Mouse (Mus musculus): ENCODE data around the gene Cd24a. TPM values are rescaled to one million over a fixed set of nuclear protein-coding genes. Genes with fewer than 3 reads are reported as not detected.

Cd24a gene
- polyA plus RNA-seq, 1 experiment = 790 TPM

DNA sequence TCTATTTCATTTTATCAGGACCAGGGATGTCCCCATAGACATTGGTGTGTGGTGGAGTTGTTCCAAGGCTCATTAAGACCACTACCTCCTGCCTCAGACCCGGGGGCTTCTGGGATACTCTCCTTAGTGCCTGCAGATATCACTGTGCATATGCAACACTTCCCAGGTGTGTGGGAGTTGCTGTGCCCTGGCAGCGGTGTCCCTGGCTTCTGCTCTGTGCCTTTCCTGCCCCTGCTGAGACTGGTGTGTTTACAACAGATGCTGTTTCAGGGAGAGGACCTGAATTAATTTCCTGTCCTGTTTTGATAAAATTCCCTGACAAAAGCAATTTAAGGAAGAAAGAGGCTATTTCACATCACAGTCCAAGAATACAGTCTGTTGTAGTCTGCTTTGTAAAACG lies 27.2 kb upstream of the Cd24a start:
- Histone ChIP-seq H3K4me3 (replicated peaks; ENCODE audit: control insufficient read depth, low read depth, low read length) (no peak overlapping the region), H3K27ac (ENCODE audit: control insufficient read depth, insufficient read depth, low read depth, low read length, poor library complexity) (no peak overlapping the region), H3K4me1 (ENCODE audit: control insufficient read depth, insufficient read depth, low read length) (no peaks in the 10 kb centered on the region)
- 60% methylated on average over 3 of the region's 3 CpGs for WGBS
- TF ChIP-seq POLR2A (IDR thresholded peaks at IDR 0.05; ENCODE audit: borderline replicate concordance, control insufficient read depth, low read depth, low read length) = no peak
- TF ChIP-seq CTCF (IDR thresholded peaks at IDR 0.05; ENCODE audit: control insufficient read depth, insufficient read depth, low read length) = no peak

DNA sequence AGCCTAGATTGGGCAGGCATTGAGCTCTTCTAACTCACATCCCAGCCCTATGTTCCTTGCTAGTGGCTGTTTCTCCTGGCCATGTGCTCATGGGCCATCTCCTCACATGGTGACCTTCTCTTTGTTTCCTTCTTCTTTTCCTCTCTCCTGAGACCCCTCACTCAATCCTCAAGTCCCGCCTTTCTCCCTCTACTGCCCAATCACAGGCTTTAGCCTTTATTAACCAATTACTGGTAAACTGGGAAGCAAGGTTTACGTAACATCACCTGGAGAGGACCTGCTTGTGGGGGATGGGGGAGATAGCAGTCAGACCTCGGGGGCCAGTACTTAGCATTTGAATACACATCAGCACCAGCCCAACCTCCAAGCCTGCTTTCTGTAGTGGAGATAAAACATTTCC lies 26.7 kb upstream of the Cd24a start:
- Histone ChIP-seq H3K4me3 (replicated peaks; ENCODE audit: control insufficient read depth, low read depth, low read length) (no peak overlapping the region), H3K4me1 (ENCODE audit: control insufficient read depth, insufficient read depth, low read length) (no peaks in the 10 kb centered on the region), H3K27ac (ENCODE audit: control insufficient read depth, insufficient read depth, low read depth, low read length, poor library complexity) (no peak overlapping the region)
- WGBS = 70% methylated on average over 3 of the region's 3 CpGs
- TF ChIP-seq POLR2A (IDR thresholded peaks at IDR 0.05; ENCODE audit: borderline replicate concordance, control insufficient read depth, low read depth, low read length) (no peak), CTCF (IDR thresholded peaks at IDR 0.05; ENCODE audit: control insufficient read depth, insufficient read depth, low read length) (no peak)

DNA sequence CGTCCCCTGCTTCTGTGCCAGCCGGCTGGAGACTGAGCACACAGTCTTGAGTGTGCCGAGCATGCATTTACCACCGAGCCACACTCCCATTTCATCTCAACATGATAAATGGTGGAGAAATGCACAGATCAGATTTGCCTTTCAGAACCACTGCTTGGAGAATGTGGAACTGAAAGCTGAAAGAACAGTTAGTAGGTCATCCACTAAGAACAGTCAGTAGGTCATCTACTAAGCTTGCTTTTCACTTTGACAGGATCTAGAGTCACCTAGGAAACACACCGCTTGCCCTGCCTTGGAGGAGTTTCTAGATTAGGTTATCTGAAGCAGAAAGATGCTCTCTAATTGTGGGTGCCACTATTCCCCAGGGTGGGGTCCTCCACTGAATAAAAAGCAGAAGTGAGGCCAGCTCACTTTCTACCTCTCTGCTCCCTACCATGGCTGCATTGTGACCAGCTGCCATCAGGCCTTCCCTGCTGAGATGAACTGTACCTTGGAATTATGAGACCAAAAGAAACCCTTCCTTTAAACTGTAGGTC lies 20.4 kb upstream of the Cd24a start:
- 70% methylated on average over 5 of the region's 5 CpGs for WGBS
- TF ChIP-seq POLR2A (IDR thresholded peaks at IDR 0.05; ENCODE audit: borderline replicate concordance, control insufficient read depth, low read depth, low read length) (no peak), CTCF (IDR thresholded peaks at IDR 0.05; ENCODE audit: control insufficient read depth, insufficient read depth, low read length) (no peak)
- Histone ChIP-seq H3K27ac (ENCODE audit: control insufficient read depth, insufficient read depth, low read depth, low read length, poor library complexity) (no peak overlapping the region), H3K4me1 (ENCODE audit: control insufficient read depth, insufficient read depth, low read length) (peaks cover 1% of the 10 kb centered on the region), H3K4me3 (replicated peaks; ENCODE audit: control insufficient read depth, low read depth, low read length) (no peak overlapping the region)

DNA sequence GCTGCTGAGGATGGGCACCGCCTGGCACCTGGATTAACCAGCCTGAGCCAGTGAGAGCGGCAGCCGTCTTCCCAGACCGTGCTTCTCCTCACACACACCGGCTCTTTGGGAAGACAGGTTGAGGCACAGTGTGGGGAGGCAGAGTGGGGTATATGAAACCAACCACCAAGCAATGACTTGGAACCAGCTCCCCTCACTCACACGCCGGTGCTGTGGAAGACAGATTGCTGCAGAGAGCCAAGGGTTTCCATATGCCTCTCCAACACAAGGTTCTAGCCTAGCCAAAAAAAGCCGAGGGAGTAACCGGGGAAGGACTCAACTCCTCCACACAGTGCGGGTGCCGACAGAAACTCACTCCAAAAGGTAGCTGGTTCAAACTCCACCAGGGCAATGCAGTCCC lies 18.8 kb upstream of the Cd24a start:
- Histone ChIP-seq H3K4me1 (ENCODE audit: control insufficient read depth, insufficient read depth, low read length) (peaks cover 1% of the 10 kb centered on the region), H3K27ac (ENCODE audit: control insufficient read depth, insufficient read depth, low read depth, low read length, poor library complexity) (no peak overlapping the region), H3K4me3 (replicated peaks; ENCODE audit: control insufficient read depth, low read depth, low read length) (no peak overlapping the region)
- 88% methylated on average over 11 of the region's 11 CpGs for WGBS
- TF ChIP-seq CTCF (IDR thresholded peaks at IDR 0.05; ENCODE audit: control insufficient read depth, insufficient read depth, low read length) = no peak
- no peak for TF ChIP-seq POLR2A (IDR thresholded peaks at IDR 0.05; ENCODE audit: borderline replicate concordance, control insufficient read depth, low read depth, low read length)

DNA sequence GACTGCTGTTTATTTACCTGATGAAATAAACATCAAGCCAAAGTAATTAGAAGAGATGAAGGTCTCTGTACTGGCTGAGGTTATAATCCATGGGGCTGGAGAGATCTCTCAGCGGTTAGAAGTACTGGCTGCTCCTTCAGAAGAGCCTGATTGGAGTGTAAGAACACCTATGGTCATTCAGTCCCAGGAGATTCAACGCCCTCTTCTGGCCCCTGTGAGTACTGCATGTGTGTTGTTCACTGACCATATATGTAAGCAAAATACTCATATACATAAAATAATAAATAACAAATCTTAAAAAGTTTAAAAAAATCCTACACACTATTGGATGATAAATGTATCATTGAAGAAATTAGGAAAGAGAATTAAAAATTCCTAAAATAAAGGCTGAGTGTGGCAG lies 17.3 kb upstream of the Cd24a start:
- TF ChIP-seq POLR2A (IDR thresholded peaks at IDR 0.05; ENCODE audit: borderline replicate concordance, control insufficient read depth, low read depth, low read length) (no peak), CTCF (IDR thresholded peaks at IDR 0.05; ENCODE audit: control insufficient read depth, insufficient read depth, low read length) (no peak)
- Histone ChIP-seq H3K27ac (ENCODE audit: control insufficient read depth, insufficient read depth, low read depth, low read length, poor library complexity) (no peak overlapping the region), H3K4me1 (ENCODE audit: control insufficient read depth, insufficient read depth, low read length) (peaks cover 1% of the 10 kb centered on the region), H3K4me3 (replicated peaks; ENCODE audit: control insufficient read depth, low read depth, low read length) (no peak overlapping the region)
- WGBS = 48% methylated on average over 2 of the region's 2 CpGs

DNA sequence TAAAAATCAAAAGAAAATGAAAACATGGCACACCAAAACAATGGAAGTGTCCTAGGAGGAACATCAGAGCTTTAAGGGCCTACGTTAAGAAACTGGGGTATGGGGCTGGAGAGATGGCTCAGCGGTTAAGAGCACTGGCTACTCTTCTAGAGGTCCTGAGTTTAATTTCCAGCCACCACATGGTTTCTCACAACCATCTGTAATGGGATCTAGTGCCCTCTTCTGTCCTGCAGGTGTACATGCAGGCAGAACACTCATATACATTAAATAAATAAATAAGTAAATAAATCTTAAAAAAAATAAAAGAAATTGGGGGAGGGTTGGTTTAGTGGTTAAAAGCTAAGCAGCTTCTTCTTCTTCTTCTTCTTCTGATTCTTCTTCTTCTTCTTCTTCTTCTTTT lies 16.8 kb upstream of the Cd24a start:
- no peak for TF ChIP-seq POLR2A (IDR thresholded peaks at IDR 0.05; ENCODE audit: borderline replicate concordance, control insufficient read depth, low read depth, low read length)
- H3K27ac ChIP-seq (ENCODE audit: control insufficient read depth, insufficient read depth, low read depth, low read length, poor library complexity) = no peak overlapping the region
- peaks cover 1% of the 10 kb centered on the region for H3K4me1 ChIP-seq (ENCODE audit: control insufficient read depth, insufficient read depth, low read length)
- WGBS = 84% methylated on average over 2 of the region's 2 CpGs
- H3K4me3 ChIP-seq (replicated peaks; ENCODE audit: control insufficient read depth, low read depth, low read length) = no peak overlapping the region

DNA sequence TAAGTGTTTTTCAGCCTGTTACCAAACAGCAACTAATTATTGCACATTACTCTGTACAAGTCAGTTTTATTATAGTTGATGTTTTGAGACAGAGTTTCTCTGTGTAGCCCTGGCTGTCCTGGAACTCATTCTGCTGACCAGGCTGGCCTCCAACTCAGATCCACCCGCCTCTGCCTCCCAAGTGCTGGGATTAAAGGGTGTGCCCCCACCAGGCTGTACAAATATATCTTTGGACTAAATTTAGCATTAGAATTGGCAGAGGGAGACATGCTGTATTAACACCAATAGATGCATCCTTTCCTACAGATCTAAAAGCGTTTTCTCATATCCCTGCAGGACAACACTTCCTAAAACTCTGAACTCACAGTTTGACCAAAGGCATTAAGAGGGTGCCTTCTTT lies 3.7 kb upstream of the Cd24a start:
- whole genome bisulfite sequencing = 86% methylated on average over 2 of the region's 2 CpGs
- Histone ChIP-seq H3K4me3 (replicated peaks; ENCODE audit: control insufficient read depth, low read depth, low read length) (no peak overlapping the region), H3K27ac (ENCODE audit: control insufficient read depth, insufficient read depth, low read depth, low read length, poor library complexity) (no peak overlapping the region), H3K4me1 (ENCODE audit: control insufficient read depth, insufficient read depth, low read length) (peaks cover 6% of the 10 kb centered on the region; the same call in 1 of the 2 replicates)
- TF ChIP-seq CTCF (IDR thresholded peaks at IDR 0.05; ENCODE audit: control insufficient read depth, insufficient read depth, low read length) (no peak), POLR2A (IDR thresholded peaks at IDR 0.05; ENCODE audit: borderline replicate concordance, control insufficient read depth, low read depth, low read length) (no peak)

DNA sequence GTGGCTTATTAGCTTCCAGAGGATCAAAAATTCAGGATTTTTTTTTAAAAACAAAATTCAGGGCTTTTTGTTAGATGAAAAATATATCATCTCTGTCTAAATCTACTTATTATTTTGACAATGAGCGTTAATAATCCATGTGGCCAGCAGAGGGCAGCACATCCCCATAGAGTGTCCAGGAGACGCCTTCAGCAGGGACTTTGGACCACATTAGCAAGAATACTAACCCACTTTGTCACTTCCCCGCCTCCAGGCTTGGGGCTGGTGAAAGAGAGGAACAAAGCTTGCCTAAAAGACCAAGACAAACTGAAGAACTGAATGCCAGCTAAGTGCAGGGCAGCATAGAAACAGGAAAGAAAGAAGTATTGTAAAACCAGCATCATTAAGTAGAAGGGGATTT lies 3.1 kb upstream of the Cd24a start:
- no peak overlapping the region for H3K27ac ChIP-seq (ENCODE audit: control insufficient read depth, insufficient read depth, low read depth, low read length, poor library complexity)
- 0% methylated on average over 3 of the region's 3 CpGs for WGBS
- peaks cover 6% of the 10 kb centered on the region; the same call in 1 of the 2 replicates for H3K4me1 ChIP-seq (ENCODE audit: control insufficient read depth, insufficient read depth, low read length)
- TF ChIP-seq POLR2A (IDR thresholded peaks at IDR 0.05; ENCODE audit: borderline replicate concordance, control insufficient read depth, low read depth, low read length) (no peak), CTCF (IDR thresholded peaks at IDR 0.05; ENCODE audit: control insufficient read depth, insufficient read depth, low read length) (peak; percentile 88)
- no peak overlapping the region for H3K4me3 ChIP-seq (replicated peaks; ENCODE audit: control insufficient read depth, low read depth, low read length)
